8 mouse cellular contexts compared by ENCODE assay signal in the genomic region with DNA sequence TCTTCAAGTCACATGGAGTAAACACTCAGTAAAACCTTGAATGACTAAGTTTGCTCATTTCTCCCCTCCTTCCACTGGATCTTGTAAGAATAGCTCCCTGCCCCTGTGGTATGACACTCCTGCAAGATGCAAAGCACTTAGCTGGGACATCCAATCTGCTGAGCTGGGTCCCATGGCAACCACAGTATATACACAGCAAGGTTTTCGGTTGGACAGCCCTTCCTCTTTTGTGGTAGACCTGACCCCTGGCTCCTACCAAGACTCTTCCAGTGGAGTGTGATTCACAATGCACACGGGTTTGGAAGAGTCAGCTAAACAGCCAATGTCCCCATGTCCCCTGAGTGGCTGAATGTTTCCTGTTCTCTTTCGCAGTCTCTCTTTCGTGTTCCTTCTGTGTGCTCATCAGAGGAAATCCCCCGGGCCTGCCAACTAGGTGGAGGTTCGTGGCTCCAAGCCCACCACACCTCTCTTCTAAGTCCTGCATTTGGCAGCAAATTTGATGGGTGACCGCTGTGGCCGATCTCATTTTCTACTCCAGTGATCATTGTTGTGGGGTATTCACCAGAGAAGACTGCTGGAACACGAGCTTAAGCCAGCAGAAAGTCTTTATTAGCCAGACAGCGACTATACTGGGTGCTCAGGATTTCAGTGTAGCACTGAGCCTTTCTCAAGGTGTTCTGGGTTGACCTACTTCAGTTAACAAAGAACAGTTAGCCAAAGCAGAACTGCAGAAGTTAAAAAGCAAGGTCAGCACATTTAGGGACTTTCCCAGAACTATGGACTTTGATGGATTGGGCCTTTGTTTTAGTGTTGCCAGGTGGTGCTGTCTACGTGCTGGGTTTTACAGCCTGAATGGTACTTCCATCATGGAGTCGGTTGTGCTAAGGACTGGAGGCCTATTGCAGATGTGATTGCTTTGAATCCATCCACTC. TPM values are rescaled to one million over a fixed set of nuclear protein-coding genes. Genes with fewer than 3 reads are reported as not detected.
DNase-seq lines count a peak whose midpoint lies in the region; ATAC-seq and TF ChIP-seq lines count a peak whose summit lies in the region.
"Had no signal": no experiment of that assay in that cellular context is flagged by ENCODE, and none has a peak within 500 bp of the region (broad histone marks: within the 10 kb centered on the region; RNA-seq: fewer than 3 reads in every experiment).

No protein-coding gene starts in this region.

- no peak overlapping the region for H3K4me3 ChIP-seq in liver, postnatal 0 days (ENCODE audit: low read depth, low read length)
- H3K4me3 ChIP-seq: gastrocnemius, adult 2 months had no signal

- no peak for TF ChIP-seq CTCF in liver, postnatal 0 days (IDR thresholded peaks at IDR 0.05; ENCODE audit: low read depth)
- no peak for TF ChIP-seq CTCF in brain, embryonic 14.5 days (IDR thresholded peaks at IDR 0.05; ENCODE audit: borderline replicate concordance, extremely low read depth, insufficient read depth, insufficient read length)

- no peaks in the 10 kb centered on the region for H3K27me3 ChIP-seq in liver, postnatal 0 days (ENCODE audit: insufficient read depth, low read length)

- no peak for TF ChIP-seq EP300 in liver, postnatal 0 days (IDR thresholded peaks at IDR 0.05; ENCODE audit: low read depth)

- TF ChIP-seq POLR2A in brain, embryonic 14.5 days (IDR thresholded peaks at IDR 0.05; ENCODE audit: borderline replicate concordance, extremely low read depth, insufficient read depth, insufficient read length, poor library complexity, severe bottlenecking): no peak

- H3K4me1 ChIP-seq in liver, postnatal 0 days (ENCODE audit: insufficient read depth): no peaks in the 10 kb centered on the region

- no peak overlapping the region for H3K9ac ChIP-seq in liver, postnatal 0 days (replicated peaks)

- peak; percentile 78 for ATAC-seq in liver, postnatal 0 days

- H3K27ac ChIP-seq in liver, postnatal 0 days (ENCODE audit: low read depth): no peak overlapping the region
- H3K27ac ChIP-seq: gastrocnemius, adult 2 months had no signal

- DNase-seq in liver, postnatal 0 days: no peak
- no peak for DNase-seq in liver
- peak; percentile 71 for DNase-seq in brain, embryonic 14.5 days (ENCODE audit: low read depth)
- peak; percentile 33 to 54 for DNase-seq in kidney, adult 8-10 months
- peak; percentile 32 for DNase-seq in neural tube, embryonic 10.5 days (ENCODE audit: extremely low spot score, low spot score)
- no peak for DNase-seq in ovary, postnatal 14 days (ENCODE audit: low spot score)
- no peak for DNase-seq in cerebellum, adult 9-10 months
- DNase-seq: gastrocnemius, adult 2 months had no signal

- no peaks in the 10 kb centered on the region for H3K36me3 ChIP-seq in liver, postnatal 0 days (replicated peaks; ENCODE audit: insufficient read depth, low read length)

- H3K9me3 ChIP-seq in liver, postnatal 0 days (ENCODE audit: low read length): no peaks in the 10 kb centered on the region

- no peak overlapping the region for H3K4me2 ChIP-seq in liver, postnatal 0 days (ENCODE audit: low read depth, low read length)

- WGBS in liver, postnatal 0 days (ENCODE audit: insufficient replicate concordance): 51% methylated on average over 12 of the region's 12 CpGs

RNA-seq across cellular contexts. Expression of a gene that starts 29.8 kb away (rescaled TPM):
- 0.12 and 0.40 TPM in 2 replicates for polyA plus RNA-seq in liver, postnatal 0 days (2015; fragmentation: Nextera tagmentation; extraction: Ambion mirVana)
- polyA plus RNA-seq in brain, embryonic 14.5 days (2012; rRNA removed): 5.4 and 6.2 TPM in 2 replicates

Comparison
In these comparisons a context has a peak if more than half of its experiments do, and no peak if none do; other contexts are left out.
1. DNase-seq: peak in brain, embryonic 14.5 days (single experiment), kidney, adult 8-10 months (2 of 2) and neural tube, embryonic 10.5 days (single experiment); none in liver, postnatal 0 days (single experiment), liver (single experiment), ovary, postnatal 14 days (single experiment) and cerebellum, adult 9-10 months (single experiment).